Mouse (Mus musculus): ENCODE results near the gene Gmeb2. TPM values are rescaled to one million over a fixed set of nuclear protein-coding genes. Genes with fewer than 3 reads are reported as not detected.

Gene Gmeb2
- total RNA-seq, 1 experiment from 2014 or later: 35.7 TPM

Other genes starting within 250 kb of the Gmeb2 start
- gene Chrna4, start 244.5 kb downstream of the Gmeb2 start, total RNA-seq (2017): not detected in 3 replicates
- not detected in 3 replicates for gene Kcnq2, start 152.7 kb downstream of the Gmeb2 start, total RNA-seq (2017)
- not detected in 3 replicates for gene Eef1a2, start 131.0 kb downstream of the Gmeb2 start, total RNA-seq (2017)
- 68.9 to 87.3 TPM (median 84.2 TPM) in 3 replicates for gene Ppdpf, start 100.8 kb downstream of the Gmeb2 start, total RNA-seq (2017)
- 0.53 to 3.0 TPM (median 1.8 TPM) in 3 replicates for gene Ptk6, start 85.2 kb downstream of the Gmeb2 start, total RNA-seq (2017)
- gene Srms, start 74.8 kb downstream of the Gmeb2 start, total RNA-seq (2017): 0.95 to 1.3 TPM in 2 of 3 replicates, not detected in the other
- 0.39 TPM in 1 of 3 replicates, not detected in the others for gene Fndc11, start 68.0 kb downstream of the Gmeb2 start, total RNA-seq (2017)
- 29.5 to 66.9 TPM (median 36.7 TPM) in 3 replicates for gene Helz2, start 46.0 kb downstream of the Gmeb2 start, total RNA-seq (2017)
- not detected in 3 replicates for gene Stmn3, start 26.5 kb upstream of the Gmeb2 start, total RNA-seq (2017)
- 34.6 to 46.3 TPM (median 37.2 TPM) in 3 replicates for gene Rtel1, start 31.7 kb upstream of the Gmeb2 start, total RNA-seq (2017)
- 65.6 to 98.9 TPM (median 66.9 TPM) in 3 replicates for gene Zgpat, start 76.9 kb upstream of the Gmeb2 start, total RNA-seq (2017)
- gene Arfrp1, start 77.4 kb upstream of the Gmeb2 start, total RNA-seq (2017): 51.2 to 71.0 TPM (median 67.9 TPM) in 3 replicates
- gene Lime1, start 92.0 kb upstream of the Gmeb2 start, total RNA-seq (2017): 55.7 to 137 TPM (median 104 TPM) in 3 replicates
- 2.3 to 4.3 TPM (median 3.8 TPM) in 3 replicates for gene Zbtb46, start 171.4 kb upstream of the Gmeb2 start, total RNA-seq (2017)
- gene Abhd16b, start 205.2 kb upstream of the Gmeb2 start, total RNA-seq (2017): not detected in 3 replicates
- 87.5 to 134 TPM (median 104 TPM) in 3 replicates for gene Tpd52l2, start 209.1 kb upstream of the Gmeb2 start, total RNA-seq (2017)
- gene Dnajc5, start 232.4 kb upstream of the Gmeb2 start, total RNA-seq (2017): 47.3 to 71.5 TPM (median 52.6 TPM) in 3 replicates